Mouse (Mus musculus): ENCODE measurements at regions not wholly inside any gene's neighbourhood (a gene's known extent, or its start where the extent isn't known, plus 50 kb on each side); places are given as distances from the start of the nearest gene placed in this dataset.
A peak's percentile ranks its signal among the peaks of the same experiment; 100 is the strongest.

- DNase-seq (ENCODE audit: low spot score), result no peak
Measured at GRCm38 (mm10) chr10:117434293-117434842, 54.6 kb upstream of the Cpsf6 start.

GRCm38 (mm10) chr10:117433547-117434292 is 53.9 kb upstream of the Cpsf6 start:
- no peak for DNase-seq (ENCODE audit: low spot score)

GRCm38 (mm10) chr10:117432871-117433546 is 53.2 kb upstream of the Cpsf6 start:
- no peak for DNase-seq (ENCODE audit: low spot score)

- peak; percentile 61 for DNase-seq (ENCODE audit: low spot score)
Measured at GRCm38 (mm10) chr10:117432415-117432814, 52.6 kb upstream of the Cpsf6 start.

GRCm38 (mm10) chr10:117431850-117432249 is 52.0 kb upstream of the Cpsf6 start:
- DNase-seq (ENCODE audit: low spot score), result no peak

- DNase-seq (ENCODE audit: low spot score), result no peak
Measured at GRCm38 (mm10) chr10:117431086-117431619, 51.3 kb upstream of the Cpsf6 start.

GRCm38 (mm10) chr10:117430224-117430884 is 50.5 kb upstream of the Cpsf6 start:
- DNase-seq (ENCODE audit: low spot score), result no peak

GRCm38 (mm10) chr10:117429459-117430183 is 49.8 kb upstream of the Cpsf6 start:
- DNase-seq (ENCODE audit: low spot score), result no peak

All from ovary, postnatal 14 days (tissue).